Mouse (Mus musculus): Measurements from ENCODE around the gene Adprhl1. TPM values are rescaled to one million over a fixed set of nuclear protein-coding genes. Genes with fewer than 3 reads are reported as not detected.

Gene Adprhl1
- total and polyA plus RNA-seq, 3 experiments = not detected

DNA sequence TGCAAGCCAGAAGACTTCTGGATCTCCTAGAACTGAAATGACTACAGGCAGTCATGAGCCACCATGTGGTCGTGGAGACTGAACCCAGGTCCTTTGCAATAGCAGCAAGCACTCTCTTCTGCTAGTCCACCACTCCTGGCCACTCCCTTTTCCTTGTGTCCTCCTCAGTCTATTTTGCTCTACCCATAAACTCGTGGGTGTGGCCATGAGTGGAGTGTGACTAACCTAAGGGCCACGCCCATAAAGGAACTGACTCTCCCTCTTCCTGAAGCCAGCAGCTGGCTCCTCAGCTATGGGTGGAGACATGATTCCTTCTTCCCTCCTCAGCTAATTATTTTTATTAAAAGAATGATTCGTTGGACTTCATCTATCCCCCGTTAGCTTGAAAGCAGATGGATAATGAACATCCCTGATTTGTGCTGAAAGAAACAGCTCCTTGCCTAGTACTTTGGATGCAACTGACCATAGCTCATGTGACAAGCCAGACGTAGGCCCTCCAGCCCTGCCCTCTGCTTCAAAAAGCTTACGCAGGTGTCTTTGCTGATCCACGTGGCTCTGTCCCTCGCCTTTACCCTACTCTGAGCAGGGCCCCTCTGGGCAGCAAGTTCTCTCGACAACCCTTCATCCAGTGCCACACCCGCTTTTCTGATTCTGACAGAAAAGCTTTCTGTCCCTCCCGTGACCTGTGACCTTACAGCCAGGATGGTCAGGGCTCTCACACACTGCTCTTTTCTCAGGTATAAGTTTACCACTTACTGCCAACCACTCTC is 49.4 kb downstream of the Adprhl1 start:
- dilution Hi-C loops (cut with MboI; ENCODE audit: extremely low pct_ligation_motif_present, extremely low pct_unique_long_range_greater_than_20kb, low sequenced_read_pairs) = no loop called here
- in situ Hi-C loops (cut with MboI; ENCODE audit: low pct_ligation_motif_present, low pct_unique_long_range_greater_than_20kb, low sequenced_read_pairs) = loop anchor here (25.0 kb wide), 1 partner anchor 217 kb away; no protein-coding TSS in a partner anchor
- Histone ChIP-seq H3K79me2 (replicated peaks; ENCODE audit: control insufficient read depth, extremely low read depth, insufficient read depth, poor library complexity, severe bottlenecking) (no peaks in the 10 kb centered on the region), H3K9me3 (replicated peaks; ENCODE audit: low read length) (peaks cover 11% of the 10 kb centered on the region), H3K4me2 (ENCODE audit: insufficient read depth, low read depth, poor library complexity, severe bottlenecking) (no peak overlapping the region), H3K9ac (ENCODE audit: insufficient read depth, low read depth) (no peak overlapping the region), H3K27me3 (replicated peaks) (peaks cover 85% of the 10 kb centered on the region), H3K4me3 (replicated peaks in 1 of 3; ENCODE audit: low read depth in 2 of 3, low read length in 2 of 3, poor library complexity in 1 of 3) (no peak overlapping the region), H3K36me3 (replicated peaks in 1 of 2; ENCODE audit: control insufficient read depth in 1 of 2, insufficient read depth in 1 of 2, low read length in 1 of 2) (no peaks in the 10 kb centered on the region), H3K4me1 (ENCODE audit: control insufficient read depth in 1 of 2, insufficient read depth in 2 of 2) (peaks cover 1 to 9% of the 10 kb centered on the region in 2 experiments; a peak in 2 of 4 replicates), H3K27ac (ENCODE audit: insufficient read depth, low read depth) (no peak overlapping the region)
- TF ChIP-seq POLR2AphosphoS2 (IDR thresholded peaks at IDR 0.05; ENCODE audit: low read depth, low read length) = no peak
- no peak for TF ChIP-seq MXI1 (IDR thresholded peaks at IDR 0.05; ENCODE audit: low read depth, low read length)
- no peak for TF ChIP-seq CHD2 (IDR thresholded peaks at IDR 0.05; ENCODE audit: low read length)
- TF ChIP-seq ZKSCAN1 (IDR thresholded peaks at IDR 0.05; ENCODE audit: borderline replicate concordance, low read depth, low read length) = no peak
- no peak for TF ChIP-seq E2F4 (IDR thresholded peaks at IDR 0.05; ENCODE audit: insufficient replicate concordance, low read depth, low read length)
- no peak for TF ChIP-seq ZMIZ1 (IDR thresholded peaks at IDR 0.05; ENCODE audit: low read depth, low read length)
- no peak for TF ChIP-seq ZC3H11A (IDR thresholded peaks at IDR 0.05; ENCODE audit: low read depth, low read length)
- no peak for DNase-seq (ENCODE audit: extremely low read depth)

DNA sequence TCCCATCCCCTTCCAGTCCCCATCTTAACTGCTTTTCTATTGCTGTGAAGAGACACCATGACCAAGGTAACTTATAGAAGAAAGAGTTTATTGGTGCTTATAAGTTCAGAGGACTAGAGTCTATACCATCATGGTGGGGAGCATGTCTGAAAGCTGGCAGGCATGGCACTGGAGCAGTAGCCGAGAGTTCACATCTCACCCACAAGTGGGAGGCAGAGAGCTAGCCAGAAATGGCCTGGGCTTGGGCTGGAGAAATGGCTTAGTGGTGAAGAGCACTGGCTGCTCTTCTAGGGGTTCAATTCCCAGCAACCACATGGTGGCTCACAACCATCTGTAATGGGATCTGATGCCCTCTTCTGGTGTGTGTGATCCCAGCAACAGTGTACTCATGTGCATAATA is 50.5 kb downstream of the Adprhl1 start:
- H3K79me2 ChIP-seq (replicated peaks; ENCODE audit: control insufficient read depth, extremely low read depth, insufficient read depth, poor library complexity, severe bottlenecking) = no peaks in the 10 kb centered on the region
- H3K27me3 ChIP-seq (replicated peaks) = peaks cover 83% of the 10 kb centered on the region
- TF ChIP-seq USF1 (IDR thresholded peaks at IDR 0.05; ENCODE audit: low read depth, low read length) = no peak
- peak; percentile 73 for TF ChIP-seq SMC3 (IDR thresholded peaks at IDR 0.05; ENCODE audit: low read depth, low read length)
- peak in 1 of 2 experiments; percentile 69; a peak in 3 of 4 replicates for TF ChIP-seq CTCF (conservative IDR thresholded peaks at IDR 0.05 in 1 of 2, IDR thresholded peaks at IDR 0.05 in 1 of 2; ENCODE audit: low read depth in 2 of 2, low read length in 2 of 2)
- peak; percentile 67 for TF ChIP-seq RAD21 (IDR thresholded peaks at IDR 0.05; ENCODE audit: low read depth, low read length)
- no peak for TF ChIP-seq GABPA (IDR thresholded peaks at IDR 0.05; ENCODE audit: insufficient replicate concordance, low read depth, low read length)
- TF ChIP-seq JUND (conservative IDR thresholded peaks at IDR 0.05; ENCODE audit: low read depth, low read length) = no peak
- TF ChIP-seq ELF1 (IDR thresholded peaks at IDR 0.05; ENCODE audit: low read depth, low read length) = no peak
- no peak for TF ChIP-seq MYC (IDR thresholded peaks at IDR 0.05; ENCODE audit: low read depth, low read length)
- no peak for TF ChIP-seq MAZ (IDR thresholded peaks at IDR 0.05; ENCODE audit: low read depth, low read length)
- no peak for TF ChIP-seq TBP (conservative IDR thresholded peaks at IDR 0.05; ENCODE audit: low read depth, low read length)
- TF ChIP-seq MEF2A (IDR thresholded peaks at IDR 0.05; ENCODE audit: borderline replicate concordance, low read depth, low read length) = no peak
- TF ChIP-seq POLR2AphosphoS2 (IDR thresholded peaks at IDR 0.05; ENCODE audit: low read depth, low read length) = no peak
- no peak for TF ChIP-seq NELFE (IDR thresholded peaks at IDR 0.05; ENCODE audit: low read depth, low read length)
- no peak for TF ChIP-seq ZC3H11A (IDR thresholded peaks at IDR 0.05; ENCODE audit: low read depth, low read length)
- TF ChIP-seq POLR2A (IDR thresholded peaks at IDR 0.05; ENCODE audit: low read depth, low read length) = no peak
- no peak for TF ChIP-seq USF2 (conservative IDR thresholded peaks at IDR 0.05; ENCODE audit: low read depth, low read length)
- no peak for TF ChIP-seq EP300 (IDR thresholded peaks at IDR 0.05; ENCODE audit: low read length)
- no peak for TF ChIP-seq RCOR1 (conservative IDR thresholded peaks at IDR 0.05; ENCODE audit: low read depth, low read length)
- no peak for TF ChIP-seq ZMIZ1 (IDR thresholded peaks at IDR 0.05; ENCODE audit: low read depth, low read length)
- peak; percentile 33 for DNase-seq (ENCODE audit: extremely low read depth)
- no peak overlapping the region for H3K4me3 ChIP-seq (replicated peaks in 1 of 3; ENCODE audit: low read depth in 2 of 3, low read length in 2 of 3, poor library complexity in 1 of 3)
- H3K9ac ChIP-seq (ENCODE audit: insufficient read depth, low read depth) = no peak overlapping the region
- H3K4me1 ChIP-seq (ENCODE audit: control insufficient read depth in 1 of 2, insufficient read depth in 2 of 2) = no peaks in the 10 kb centered on the region
- no peak overlapping the region for H3K4me2 ChIP-seq (ENCODE audit: insufficient read depth, low read depth, poor library complexity, severe bottlenecking)
- H3K9me3 ChIP-seq (replicated peaks; ENCODE audit: low read length) = peaks cover 11% of the 10 kb centered on the region
- H3K27ac ChIP-seq (ENCODE audit: insufficient read depth, low read depth) = no peak overlapping the region
- H3K36me3 ChIP-seq (replicated peaks in 1 of 2; ENCODE audit: control insufficient read depth in 1 of 2, insufficient read depth in 1 of 2, low read length in 1 of 2) = no peaks in the 10 kb centered on the region
- in situ Hi-C loops (cut with MboI; ENCODE audit: low pct_ligation_motif_present, low pct_unique_long_range_greater_than_20kb, low sequenced_read_pairs) (loop anchor here (25.0 kb wide), 1 partner anchor 216 kb away; no protein-coding TSS in a partner anchor), dilution Hi-C loops (cut with MboI; ENCODE audit: extremely low pct_ligation_motif_present, extremely low pct_unique_long_range_greater_than_20kb, low sequenced_read_pairs) (no loop called here)

All from CH12.LX (cell line).